Mouse (Mus musculus) liver, adult 2 months (tissue): ENCODE measurements at regions not wholly inside any gene's neighbourhood (a gene's known extent, or its start where the extent isn't known, plus 50 kb on each side); places are given as distances from the start of the nearest gene placed in this dataset.
A peak's percentile ranks its signal among the peaks of the same experiment; 100 is the strongest.

Experiments
- DNase-seq: peaks from one replicate; pipeline ENCODE4 v3.0.0-alpha.2; 2011; ENCODE audit warnings: low read depth, low spot score; ENCODE audit errors: extremely low read depth
- H3K27ac ChIP-seq: fragments of 200-500 bp; replicated peaks from 2 replicates; pipeline ENCODE4 v1.5.1; 2012; ENCODE audit warnings: low read depth, mild to moderate bottlenecking, control low read depth, inconsistent platforms, low read length; ENCODE audit not compliant: insufficient read depth
- H3K27me3 ChIP-seq: fragments of 200-500 bp; 2 replicates; pipeline ENCODE4 v1.6.1; 2012; ENCODE audit warnings: mild to moderate bottlenecking, moderate library complexity, low read length, inconsistent platforms; ENCODE audit not compliant: control insufficient read depth, insufficient read depth
- H3K36me3 ChIP-seq: fragments of 200-500 bp; 2 replicates; pipeline ENCODE4 v1.6.1; 2012; ENCODE audit warnings: low read length, inconsistent platforms; ENCODE audit not compliant: control insufficient read depth, insufficient read depth
- H3K4me1 ChIP-seq: fragments of 200-500 bp; 2 replicates; pipeline ENCODE4 v1.6.1; 2011; ENCODE audit warnings: low read length; ENCODE audit not compliant: control insufficient read depth, insufficient read depth
- H3K4me3 ChIP-seq: fragments of 200-500 bp; 2 replicates; pipeline ENCODE4 v1.5.1; 2011; ENCODE audit warnings: low read depth, mild to moderate bottlenecking, control low read depth, low read length, moderate library complexity; ENCODE audit not compliant: insufficient read depth
- H3K79me2 ChIP-seq: fragments of 200-500 bp; 2 replicates; pipeline ENCODE4 v1.6.1; 2012; ENCODE audit warnings: inconsistent platforms, mild to moderate bottlenecking, low read length, moderate library complexity; ENCODE audit not compliant: control insufficient read depth, insufficient read depth
- H3K9ac ChIP-seq: fragments of 200-500 bp; 2 replicates; pipeline ENCODE4 v1.6.1; 2012; ENCODE audit warnings: low read depth, mild to moderate bottlenecking, control low read depth, inconsistent platforms, low read length
- CTCF ChIP-seq: fragments of 200-500 bp; IDR thresholded peaks from 2 replicates; pipeline ENCODE4 v1.5.1; 2011; ENCODE audit warnings: low read depth, low read length, control low read depth
- POLR2A ChIP-seq: fragments of 200-500 bp; IDR thresholded peaks from 2 replicates; pipeline ENCODE4 v1.6.1; 2011; ENCODE audit warnings: low read length, control low read depth; ENCODE audit not compliant: insufficient read depth; ENCODE audit errors: extremely low read depth
- WGBS: fragments of 180-500 bp; shearing (Covaris S2); methylation state at CpG from one replicate; pipeline ENCODE4 v1.1.7; 2018; 5-methylcytosine and 5-hydroxymethylcytosine counted together

GRCm38 (mm10) chr13:37675718-37676117 is 102.5 kb upstream of the Rreb1 start:
- 85% methylated on average over 3 of the region's 3 CpGs for WGBS

GRCm38 (mm10) chr13:37676912-37677311 is 101.3 kb upstream of the Rreb1 start:
- Histone ChIP-seq H3K4me1 (no peaks in the 10 kb centered on the region), H3K79me2 (no peaks in the 10 kb centered on the region), H3K36me3 (no peaks in the 10 kb centered on the region), H3K9ac (no peak overlapping the region), H3K27ac (no peak overlapping the region), H3K4me3 (no peak overlapping the region), H3K27me3 (no peaks in the 10 kb centered on the region)
- TF ChIP-seq POLR2A (no peak), CTCF (no peak)
- 66% methylated on average over 6 of the region's 6 CpGs for WGBS
- peak; percentile 70 for DNase-seq

More at GRCm38 (mm10) chr13:37675718-37676117, 102.5 kb upstream of the Rreb1 start:
- H3K79me2 ChIP-seq = no peaks in the 10 kb centered on the region
- DNase-seq = no peak
- H3K27ac ChIP-seq = no peak overlapping the region
- H3K9ac ChIP-seq = no peak overlapping the region
- TF ChIP-seq CTCF (no peak), POLR2A (no peak)
- H3K27me3 ChIP-seq = no peaks in the 10 kb centered on the region
- H3K36me3 ChIP-seq = no peaks in the 10 kb centered on the region
- H3K4me1 ChIP-seq = no peaks in the 10 kb centered on the region; the same call in 1 of the 2 replicates
- no peak overlapping the region for H3K4me3 ChIP-seq

- 80% methylated on average over 12 of the region's 12 CpGs for WGBS
- Histone ChIP-seq H3K79me2 (no peaks in the 10 kb centered on the region), H3K4me3 (no peak overlapping the region), H3K27me3 (no peaks in the 10 kb centered on the region), H3K36me3 (no peaks in the 10 kb centered on the region), H3K4me1 (no peaks in the 10 kb centered on the region), H3K9ac (no peak overlapping the region), H3K27ac (no peak overlapping the region)
- TF ChIP-seq CTCF (no peak), POLR2A (no peak)
- no peak for DNase-seq
Observed at GRCm38 (mm10) chr13:37678251-37678650, 99.9 kb upstream of the Rreb1 start.

- no peaks in the 10 kb centered on the region for H3K36me3 ChIP-seq
- 90% methylated on average over 9 of the region's 9 CpGs for WGBS
- H3K9ac ChIP-seq = no peak overlapping the region
- no peaks in the 10 kb centered on the region for H3K27me3 ChIP-seq
- no peak for TF ChIP-seq CTCF
- no peak for TF ChIP-seq POLR2A
- no peaks in the 10 kb centered on the region for H3K79me2 ChIP-seq
- no peak overlapping the region for H3K27ac ChIP-seq
- no peaks in the 10 kb centered on the region for H3K4me1 ChIP-seq
- no peak for DNase-seq
- no peak overlapping the region for H3K4me3 ChIP-seq
Observed at GRCm38 (mm10) chr13:37678772-37679171, 99.4 kb upstream of the Rreb1 start.

GRCm38 (mm10) chr13:37680837-37681619 is 97.2 kb upstream of the Rreb1 start:
- no peak overlapping the region for H3K4me3 ChIP-seq
- no peak overlapping the region for H3K27ac ChIP-seq
- 85% methylated on average over 4 of the region's 4 CpGs for WGBS
- TF ChIP-seq CTCF = no peak
- TF ChIP-seq POLR2A = no peak
- no peaks in the 10 kb centered on the region for H3K36me3 ChIP-seq
- no peaks in the 10 kb centered on the region for H3K4me1 ChIP-seq
- H3K79me2 ChIP-seq = no peaks in the 10 kb centered on the region
- H3K27me3 ChIP-seq = no peaks in the 10 kb centered on the region
- DNase-seq = peak; percentile 53
- H3K9ac ChIP-seq = no peak overlapping the region

- H3K27ac ChIP-seq = no peak overlapping the region
- no peaks in the 10 kb centered on the region for H3K27me3 ChIP-seq
- H3K79me2 ChIP-seq = no peaks in the 10 kb centered on the region
- H3K9ac ChIP-seq = no peak overlapping the region
- DNase-seq = no peak
- H3K36me3 ChIP-seq = no peaks in the 10 kb centered on the region
- WGBS = 93% methylated on average over 6 of the region's 6 CpGs
- no peak overlapping the region for H3K4me3 ChIP-seq
- no peaks in the 10 kb centered on the region for H3K4me1 ChIP-seq
- TF ChIP-seq CTCF (no peak), POLR2A (no peak)
Observed at GRCm38 (mm10) chr13:37683045-37683679, 95.0 kb upstream of the Rreb1 start.
